In the genomic region with DNA sequence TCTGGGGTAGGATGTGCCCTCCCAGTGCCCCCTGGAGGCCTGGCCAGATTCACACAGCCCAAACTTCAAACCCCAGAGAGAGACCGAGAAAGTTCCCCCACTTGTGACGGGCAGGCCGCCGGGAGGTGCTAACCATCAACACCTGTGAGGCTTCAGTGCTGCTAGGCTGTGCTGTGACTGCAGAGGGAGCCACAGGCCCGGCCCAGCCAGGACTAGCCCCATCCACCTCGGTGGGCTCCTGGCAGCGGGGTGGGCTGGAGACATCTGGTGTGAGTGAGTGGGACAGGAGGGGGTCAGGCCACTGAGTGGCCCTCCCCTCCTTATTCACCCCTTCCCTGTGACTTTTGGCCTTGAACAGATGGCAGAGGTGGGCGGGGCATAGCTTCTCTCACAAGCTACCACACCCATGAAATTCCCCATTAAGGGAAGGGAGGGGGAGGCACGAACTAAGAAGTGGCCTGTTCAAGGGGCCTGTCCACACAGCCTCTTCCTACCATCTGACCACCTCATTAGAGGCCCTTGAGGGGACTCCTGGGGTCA, we compare ENCODE assay signal across 8 mouse cellular contexts.
A peak's percentile ranks its signal among the peaks of the same experiment; 100 is the strongest.
DNase-seq lines count a peak whose midpoint lies in the region; ATAC-seq lines count a peak whose summit lies in the region.

No protein-coding gene starts in this region.

- DNase-seq in left cerebral cortex, postnatal 4 days, result peak; percentile 91
- no peak for DNase-seq in left cerebral cortex, adult 18-20 months (ENCODE audit: low spot score in 2 of 2)
- DNase-seq in heart, postnatal 25 days (ENCODE audit: low spot score), result peak; percentile 28
- DNase-seq in thymus, postnatal 0 days (ENCODE audit: low spot score), result peak; percentile 87
- no peak for DNase-seq in right cerebral cortex, postnatal 36 days (ENCODE audit: low spot score in 2 of 2)

- no peaks in the 10 kb centered on the region for H3K9me3 ChIP-seq in embryonic facial prominence, embryonic 13.5 days
- H3K9me3 ChIP-seq in limb, embryonic 13.5 days, result no peaks in the 10 kb centered on the region
- no peaks in the 10 kb centered on the region for H3K9me3 ChIP-seq in midbrain, embryonic 15.5 days

- intact Hi-C loops in left cerebral cortex, postnatal 4 days (cut with DNase I), result no loop called here
- intact Hi-C loops in heart, postnatal 25 days (cut with DNase I), result loop anchor here (2.0 to 5.0 kb wide), 2 partner anchors 60 to 127 kb away; no protein-coding TSS in a partner anchor

- H3K4me2 ChIP-seq in embryonic facial prominence, embryonic 13.5 days, result no peak overlapping the region
- no peak overlapping the region for H3K4me2 ChIP-seq in limb, embryonic 13.5 days (replicated peaks)
- H3K4me2 ChIP-seq in midbrain, embryonic 15.5 days, result no peak overlapping the region

- H3K9ac ChIP-seq in embryonic facial prominence, embryonic 13.5 days, result no peak overlapping the region
- peak overlapping the region; percentile 31; the same call in 1 of the 2 replicates for H3K9ac ChIP-seq in limb, embryonic 13.5 days
- no peak overlapping the region for H3K9ac ChIP-seq in midbrain, embryonic 15.5 days

- H3K4me3 ChIP-seq in embryonic facial prominence, embryonic 13.5 days, result no peak overlapping the region
- no peak overlapping the region for H3K4me3 ChIP-seq in limb, embryonic 13.5 days
- no peak overlapping the region for H3K4me3 ChIP-seq in midbrain, embryonic 15.5 days

- no peaks in the 10 kb centered on the region for H3K36me3 ChIP-seq in embryonic facial prominence, embryonic 13.5 days
- no peaks in the 10 kb centered on the region for H3K36me3 ChIP-seq in limb, embryonic 13.5 days
- no peaks in the 10 kb centered on the region for H3K36me3 ChIP-seq in midbrain, embryonic 15.5 days (replicated peaks)

- peak overlapping the region; percentile 36; the same call in 1 of the 2 replicates for H3K27ac ChIP-seq in embryonic facial prominence, embryonic 13.5 days
- H3K27ac ChIP-seq in limb, embryonic 13.5 days, result no peak overlapping the region
- H3K27ac ChIP-seq in midbrain, embryonic 15.5 days, result 0 out of 2 replicates have a peak overlapping the region, but pooled peaks have one; percentile 41

- no peaks in the 10 kb centered on the region for H3K27me3 ChIP-seq in embryonic facial prominence, embryonic 13.5 days
- peaks cover 11% of the 10 kb centered on the region; the same call in 1 of the 2 replicates for H3K27me3 ChIP-seq in limb, embryonic 13.5 days
- no peaks in the 10 kb centered on the region for H3K27me3 ChIP-seq in midbrain, embryonic 15.5 days (replicated peaks)

- ATAC-seq in embryonic facial prominence, embryonic 13.5 days (ENCODE audit: insufficient number of reproducible peaks, insufficient read depth, low FRiP score, low TSS enrichment, low read depth), result no peak
- ATAC-seq in limb, embryonic 13.5 days (ENCODE audit: low FRiP score, low read depth), result peak; percentile 66
- no peak for ATAC-seq in midbrain, embryonic 15.5 days (replicated peaks)

- H3K4me1 ChIP-seq in embryonic facial prominence, embryonic 13.5 days, result peaks cover 52% of the 10 kb centered on the region
- H3K4me1 ChIP-seq in limb, embryonic 13.5 days, result peaks cover 52% of the 10 kb centered on the region
- H3K4me1 ChIP-seq in midbrain, embryonic 15.5 days, result peaks cover 55% of the 10 kb centered on the region

- 7% methylated on average over 9 of the region's 9 CpGs for WGBS in embryonic facial prominence, embryonic 13.5 days
- WGBS in limb, embryonic 13.5 days, result 7% methylated on average over 9 of the region's 9 CpGs
- 12% methylated on average over 8 of the region's 9 CpGs for WGBS in midbrain, embryonic 15.5 days

Comparison
In these comparisons a context has a peak if more than half of its experiments do, and no peak if none do; other contexts are left out.
1. DNase-seq: peak in left cerebral cortex, postnatal 4 days (single experiment), heart, postnatal 25 days (single experiment) and thymus, postnatal 0 days (single experiment); none in left cerebral cortex, adult 18-20 months (0 of 2) and right cerebral cortex, postnatal 36 days (0 of 2).